Mouse (Mus musculus) heart, adult 2 months (tissue): Measurements from ENCODE around the gene Mfng. TPM values are rescaled to one million over a fixed set of nuclear protein-coding genes. Genes with fewer than 3 reads are reported as not detected.
A peak's percentile ranks its signal among the peaks of the same experiment; 100 is the strongest.

Experiments
- DNase-seq, 2 experiments: peaks; one replicate each; pipeline ENCODE4 v3.0.0; 2021
- H3K27ac ChIP-seq: fragments of 200-600 bp; 2 replicates; pipeline ENCODE4 v1.8.1; 2022
- H3K27me3 ChIP-seq: fragments of 200-500 bp; 2 replicates; pipeline ENCODE4 v1.6.1; 2012; ENCODE audit warnings: mild to moderate bottlenecking, low read length, inconsistent platforms, mixed read lengths; ENCODE audit not compliant: control insufficient read depth, insufficient read depth
- H3K36me3 ChIP-seq: fragments of 200-500 bp; 2 replicates; pipeline ENCODE4 v1.6.1; 2012; ENCODE audit warnings: low read length, inconsistent platforms; ENCODE audit not compliant: control insufficient read depth, insufficient read depth
- H3K4me1 ChIP-seq: fragments of 200-500 bp; 2 replicates; pipeline ENCODE4 v1.6.1; 2011; ENCODE audit warnings: low read length; ENCODE audit not compliant: control insufficient read depth, insufficient read depth
- H3K4me3 ChIP-seq: fragments of 200-600 bp; 2 replicates; pipeline ENCODE4 v1.8.1; 2022
- H3K79me2 ChIP-seq: fragments of 200-500 bp; replicated peaks from 2 replicates; pipeline ENCODE4 v1.6.1; 2012; ENCODE audit warnings: mild to moderate bottlenecking, inconsistent platforms, low read length, moderate library complexity, mixed read lengths; ENCODE audit not compliant: control insufficient read depth, insufficient read depth
- H3K9ac ChIP-seq: fragments of 200-500 bp; 2 replicates; pipeline ENCODE4 v1.6.1; 2012; ENCODE audit warnings: low read depth, mild to moderate bottlenecking, control low read depth, inconsistent platforms, low read length, mixed read lengths
- CTCF ChIP-seq: fragments of 200-600 bp; IDR thresholded peaks from 2 replicates; pipeline ENCODE4 v1.8.1; 2022; ENCODE audit warnings: antibody characterized with exemption, mild to moderate bottlenecking, moderate library complexity
- EP300 ChIP-seq: fragments of 200-500 bp; IDR thresholded peaks from 2 replicates; pipeline ENCODE4 v1.6.1; 2011; ENCODE audit warnings: low read depth, low read length, control low read depth; ENCODE audit not compliant: insufficient read depth
- POLR2A ChIP-seq: fragments of 200-500 bp; IDR thresholded peaks from 2 replicates; pipeline ENCODE4 v1.6.1; 2011; ENCODE audit warnings: mild to moderate bottlenecking, low read depth, low read length, control low read depth; ENCODE audit not compliant: insufficient read depth
- WGBS: fragments of 180-500 bp; shearing (Covaris S2); methylation state at CpG from one replicate; pipeline ENCODE4 v1.1.7; 2018; 5-methylcytosine and 5-hydroxymethylcytosine counted together
- intact Hi-C: fragments of 180-260 bp; cut with DNase I; formaldehyde crosslinking; loops from one replicate; pipeline ENCODE4 v1.15.1; 2025
- polyA plus RNA-seq: library from polyadenylated mRNA; depleted of rRNA; stranded (reverse); fragments of >200 nt; gene quantifications from 2 replicates; pipeline ENCODE4 v1.2.3, GENCODE M21; 2012
- total RNA-seq, 2 experiments: library from RNA; stranded (reverse); gene quantifications; 2 replicates each; pipeline ENCODE4 v1.2.3; 2021

The Mfng gene
- total and polyA plus RNA-seq, 3 experiments: 11.1 to 19.1 (median 11.6) TPM

DNA sequence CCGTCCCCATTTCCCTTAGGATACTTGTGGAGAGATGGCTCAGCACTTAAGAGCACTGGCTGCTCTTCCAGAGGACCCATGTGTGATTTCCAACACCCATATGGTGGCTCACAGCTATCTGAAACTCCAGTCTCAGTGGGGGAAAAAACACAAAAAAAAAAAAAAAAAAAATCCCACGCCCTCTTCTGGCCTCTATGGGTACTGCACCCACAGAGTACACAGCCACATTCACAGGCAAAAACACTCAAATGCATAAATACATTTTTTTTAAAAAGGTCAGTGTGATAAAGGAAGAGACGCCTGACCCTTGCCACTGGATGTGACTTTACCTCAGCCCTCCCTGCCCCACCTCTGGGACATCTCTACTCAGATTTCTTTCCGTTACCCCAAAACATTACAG is 4.2 kb downstream of the Mfng start:
- 89% methylated on average over 4 of the region's 4 CpGs for WGBS

GRCm38 (mm10) chr15:78763704-78764103 is 9.6 kb downstream of the Mfng start:
- TF ChIP-seq POLR2A: no peak
- no peak for TF ChIP-seq EP300
- TF ChIP-seq CTCF: no peak
- Histone ChIP-seq H3K27me3 (no peaks in the 10 kb centered on the region), H3K36me3 (no peaks in the 10 kb centered on the region), H3K79me2 (no peaks in the 10 kb centered on the region), H3K27ac (no peak overlapping the region), H3K4me3 (no peak overlapping the region), H3K9ac (no peak overlapping the region), H3K4me1 (no peaks in the 10 kb centered on the region)
- intact Hi-C loops: no loop called here
- DNase-seq: no peak
- WGBS: 81% methylated on average over 5 of the region's 5 CpGs

More for the DNA sequence above, 4.2 kb downstream of the Mfng start:
- no peak for TF ChIP-seq EP300
- TF ChIP-seq CTCF: peak; percentile 62
- DNase-seq: no peak
- Histone ChIP-seq H3K4me1 (peaks cover 4% of the 10 kb centered on the region), H3K27ac (no peak overlapping the region), H3K27me3 (no peaks in the 10 kb centered on the region), H3K4me3 (no peak overlapping the region), H3K9ac (no peak overlapping the region), H3K36me3 (no peaks in the 10 kb centered on the region), H3K79me2 (no peaks in the 10 kb centered on the region)
- intact Hi-C loops: no loop called here

GRCm38 (mm10) chr15:78763210-78763609 is 10.1 kb downstream of the Mfng start:
- no peak overlapping the region for H3K9ac ChIP-seq

GRCm38 (mm10) chr15:78761112-78761511 is 12.2 kb downstream of the Mfng start:
- DNase-seq: no peak

More at GRCm38 (mm10) chr15:78763210-78763609, 10.1 kb downstream of the Mfng start:
- no peaks in the 10 kb centered on the region for H3K27me3 ChIP-seq
- H3K36me3 ChIP-seq: no peaks in the 10 kb centered on the region
- intact Hi-C loops: no loop called here
- no peak for DNase-seq
- no peak overlapping the region for H3K27ac ChIP-seq
- TF ChIP-seq CTCF: no peak
- no peak for TF ChIP-seq POLR2A
- no peak for TF ChIP-seq EP300
- H3K4me1 ChIP-seq: no peaks in the 10 kb centered on the region
- no peaks in the 10 kb centered on the region for H3K79me2 ChIP-seq
- H3K4me3 ChIP-seq: no peak overlapping the region
- WGBS: 42% methylated on average over 9 of the region's 10 CpGs

GRCm38 (mm10) chr15:78758132-78758531 is 15.1 kb downstream of the Mfng start:
- WGBS: 86% methylated on average over 6 of the region's 6 CpGs
- intact Hi-C loops: no loop called here
- H3K79me2 ChIP-seq: no peaks in the 10 kb centered on the region
- H3K4me1 ChIP-seq: no peaks in the 10 kb centered on the region
- H3K4me3 ChIP-seq: no peak overlapping the region
- no peaks in the 10 kb centered on the region for H3K27me3 ChIP-seq
- no peak overlapping the region for H3K9ac ChIP-seq
- no peak overlapping the region for H3K27ac ChIP-seq
- H3K36me3 ChIP-seq: no peaks in the 10 kb centered on the region
- no peak for DNase-seq
- no peak for TF ChIP-seq POLR2A
- TF ChIP-seq EP300: no peak
- no peak for TF ChIP-seq CTCF

More at GRCm38 (mm10) chr15:78761112-78761511, 12.2 kb downstream of the Mfng start:
- H3K27me3 ChIP-seq: no peaks in the 10 kb centered on the region
- no peaks in the 10 kb centered on the region for H3K79me2 ChIP-seq
- intact Hi-C loops: no loop called here
- 76% methylated on average over 13 of the region's 13 CpGs for WGBS
- no peak overlapping the region for H3K4me3 ChIP-seq
- no peaks in the 10 kb centered on the region for H3K36me3 ChIP-seq
- H3K27ac ChIP-seq: no peak overlapping the region
- H3K4me1 ChIP-seq: no peaks in the 10 kb centered on the region
- TF ChIP-seq EP300 (no peak), POLR2A (no peak), CTCF (no peak)
- no peak overlapping the region for H3K9ac ChIP-seq

DNA sequence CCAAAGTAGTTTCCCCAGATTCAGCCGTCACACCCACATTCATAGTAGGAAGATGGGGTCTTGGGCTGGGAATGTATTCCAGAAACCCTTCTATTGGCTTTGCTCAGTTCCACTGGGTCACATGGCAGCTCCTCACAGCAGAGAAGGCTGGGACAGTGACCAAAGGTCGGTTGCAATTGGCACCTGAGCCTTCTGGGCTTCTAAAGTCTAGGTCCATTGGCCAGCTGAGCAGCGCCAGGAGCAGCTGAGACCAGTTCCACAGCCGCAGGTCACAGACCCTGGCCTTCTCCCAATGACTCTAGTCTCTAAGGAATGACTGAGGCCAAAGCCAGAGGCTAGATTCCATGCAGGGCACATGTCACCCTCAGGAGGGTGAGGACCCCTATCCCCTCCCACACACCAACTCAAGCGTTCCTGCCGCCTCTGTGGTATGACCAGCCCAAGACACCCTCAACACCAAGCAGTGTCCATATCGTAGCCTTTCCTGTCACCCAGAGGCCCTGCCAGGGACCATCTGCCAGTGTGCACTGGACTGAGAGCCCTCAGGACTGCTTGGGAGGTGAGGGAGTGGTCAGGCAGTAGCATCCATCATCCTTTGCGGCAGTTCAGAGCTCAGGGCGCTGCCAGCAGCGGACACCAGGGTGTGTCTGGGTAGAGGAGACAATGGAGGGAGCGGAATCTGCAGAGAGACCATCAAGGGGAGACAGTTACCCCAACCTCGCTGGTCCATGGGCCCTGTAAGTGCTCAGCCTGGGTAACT is 17.1 kb downstream of the Mfng start:
- H3K27me3 ChIP-seq: no peaks in the 10 kb centered on the region
- H3K36me3 ChIP-seq: no peaks in the 10 kb centered on the region
- no peaks in the 10 kb centered on the region for H3K79me2 ChIP-seq
- no peak overlapping the region for H3K9ac ChIP-seq
- no peak for DNase-seq
- intact Hi-C loops: no loop called here
- H3K27ac ChIP-seq: no peak overlapping the region
- H3K4me3 ChIP-seq: no peak overlapping the region
- TF ChIP-seq POLR2A (no peak), CTCF (no peak), EP300 (no peak)
- H3K4me1 ChIP-seq: no peaks in the 10 kb centered on the region
- WGBS: 81% methylated on average over 12 of the region's 12 CpGs
